Mouse (Mus musculus): Measurements from ENCODE around the gene Serpina16. TPM values are rescaled to one million over a fixed set of nuclear protein-coding genes. Genes with fewer than 3 reads are reported as not detected.
"Not testable (repeated sequence)": the region's sequence is repeated elsewhere in the genome, so short reads cannot be mapped to it uniquely, and the experiment has no call there.

Gene Serpina16
- polyA plus RNA-seq, 1 experiment from 2014 or later = not detected

DNA sequence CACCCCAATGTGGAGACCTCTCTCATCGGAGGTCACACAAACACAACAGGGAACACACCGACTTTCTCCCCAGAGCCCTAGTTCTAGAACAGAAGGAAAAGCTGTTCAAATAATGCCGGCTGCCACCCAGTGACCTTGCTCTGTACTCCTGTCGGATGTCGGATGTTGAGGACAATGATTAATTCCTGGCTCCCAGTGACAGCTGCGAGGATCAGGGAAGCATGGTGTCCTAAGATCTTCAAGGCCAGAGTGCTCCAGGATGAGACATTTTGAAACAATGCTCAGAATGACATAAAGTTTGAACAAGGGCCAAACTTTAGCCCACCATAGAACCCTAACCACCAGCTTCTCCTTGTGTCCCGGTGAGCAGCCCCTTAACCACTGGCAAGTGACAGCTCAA is 11.1 kb upstream of the Serpina16 start:
- H3K27ac ChIP-seq (ENCODE audit: low read depth, low read length) = no peak overlapping the region
- H3K4me2 ChIP-seq = no peak overlapping the region
- H3K9ac ChIP-seq (ENCODE audit: low read depth, low read length) = no peak overlapping the region
- H3K27me3 ChIP-seq (ENCODE audit: control insufficient read depth, insufficient read depth, low read length) = no peaks in the 10 kb centered on the region; the same call in 1 of the 2 replicates
- no peaks in the 10 kb centered on the region for H3K9me3 ChIP-seq (replicated peaks; ENCODE audit: control insufficient read depth, low read length)
- no peak for ATAC-seq (replicated peaks; ENCODE audit: insufficient number of reproducible peaks, low FRiP score, low TSS enrichment)
- H3K36me3 ChIP-seq (ENCODE audit: control insufficient read depth, insufficient read depth, low read length) = no peaks in the 10 kb centered on the region
- 0 out of 2 replicates have a peak, but pooled peaks cover 4% of the 10 kb centered on the region for H3K4me1 ChIP-seq (ENCODE audit: control insufficient read depth, insufficient read depth, low read length)
- WGBS (ENCODE audit: insufficient replicate concordance) = 52% methylated on average over 7 of the region's 7 CpGs
- H3K4me3 ChIP-seq (ENCODE audit: low read depth, low read length) = no peak overlapping the region

DNA sequence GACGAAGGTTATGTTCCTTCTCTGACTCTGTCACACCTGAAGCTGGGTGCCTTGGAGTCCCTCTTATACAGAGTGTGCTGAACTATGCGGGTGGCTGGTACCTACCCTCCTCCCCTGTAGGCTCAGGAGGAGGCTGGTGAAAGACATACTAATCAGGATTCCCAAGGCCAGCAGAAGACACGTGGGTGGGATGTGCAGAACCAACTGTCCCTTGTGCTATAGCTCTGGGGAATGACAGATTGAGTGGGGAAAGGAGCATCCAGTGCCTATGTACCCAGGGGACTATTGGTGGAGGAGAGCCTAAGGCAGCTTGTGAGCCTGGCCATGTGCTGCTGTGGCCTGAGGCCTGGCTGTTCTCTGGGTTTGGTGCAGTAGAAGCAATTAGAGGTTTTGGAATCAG is 10.1 kb upstream of the Serpina16 start:
- H3K4me2 ChIP-seq = no peak overlapping the region
- 61% methylated on average over 3 of the region's 3 CpGs for whole genome bisulfite sequencing (ENCODE audit: insufficient replicate concordance)
- no peak overlapping the region for H3K27ac ChIP-seq (ENCODE audit: low read depth, low read length)
- no peaks in the 10 kb centered on the region for H3K9me3 ChIP-seq (replicated peaks; ENCODE audit: control insufficient read depth, low read length)
- no peaks in the 10 kb centered on the region for H3K36me3 ChIP-seq (ENCODE audit: control insufficient read depth, insufficient read depth, low read length)
- H3K4me3 ChIP-seq (ENCODE audit: low read depth, low read length) = no peak overlapping the region
- 0 out of 2 replicates have a peak, but pooled peaks cover 4% of the 10 kb centered on the region for H3K4me1 ChIP-seq (ENCODE audit: control insufficient read depth, insufficient read depth, low read length)
- H3K27me3 ChIP-seq (ENCODE audit: control insufficient read depth, insufficient read depth, low read length) = no peaks in the 10 kb centered on the region; the same call in 1 of the 2 replicates
- ATAC-seq (replicated peaks; ENCODE audit: insufficient number of reproducible peaks, low FRiP score, low TSS enrichment) = no peak
- H3K9ac ChIP-seq (ENCODE audit: low read depth, low read length) = no peak overlapping the region

DNA sequence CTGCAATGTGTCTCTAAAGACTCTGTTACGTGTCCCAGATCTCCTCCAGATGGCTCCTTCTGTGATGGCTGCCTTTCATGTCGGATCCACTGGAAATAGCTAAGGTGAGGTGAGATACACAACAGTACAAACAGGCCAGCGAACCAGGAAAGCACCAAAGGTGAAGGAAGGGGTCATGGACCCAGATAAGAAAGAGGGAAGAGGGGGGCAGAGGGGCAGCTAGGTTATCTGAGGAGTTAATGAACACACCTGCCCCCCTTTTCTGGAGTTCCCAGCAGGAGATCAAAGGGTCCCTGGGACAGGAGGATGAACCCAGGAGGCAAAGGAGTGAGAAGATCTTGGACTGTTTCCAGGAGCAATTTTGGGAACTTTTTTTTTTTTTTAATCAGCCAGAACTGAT is 9.4 kb upstream of the Serpina16 start:
- H3K4me3 ChIP-seq (ENCODE audit: low read depth, low read length) = no peak overlapping the region
- WGBS (ENCODE audit: insufficient replicate concordance) = 45% methylated on average over 3 of the region's 3 CpGs
- H3K9me3 ChIP-seq (replicated peaks; ENCODE audit: control insufficient read depth, low read length) = no peaks in the 10 kb centered on the region
- H3K27me3 ChIP-seq (ENCODE audit: control insufficient read depth, insufficient read depth, low read length) = no peaks in the 10 kb centered on the region; the same call in 1 of the 2 replicates
- H3K4me1 ChIP-seq (ENCODE audit: control insufficient read depth, insufficient read depth, low read length) = 0 out of 2 replicates have a peak, but pooled peaks cover 4% of the 10 kb centered on the region
- H3K36me3 ChIP-seq (ENCODE audit: control insufficient read depth, insufficient read depth, low read length) = no peaks in the 10 kb centered on the region
- no peak for ATAC-seq (replicated peaks; ENCODE audit: insufficient number of reproducible peaks, low FRiP score, low TSS enrichment)
- no peak overlapping the region for H3K4me2 ChIP-seq
- no peak overlapping the region for H3K9ac ChIP-seq (ENCODE audit: low read depth, low read length)
- no peak overlapping the region for H3K27ac ChIP-seq (ENCODE audit: low read depth, low read length)

DNA sequence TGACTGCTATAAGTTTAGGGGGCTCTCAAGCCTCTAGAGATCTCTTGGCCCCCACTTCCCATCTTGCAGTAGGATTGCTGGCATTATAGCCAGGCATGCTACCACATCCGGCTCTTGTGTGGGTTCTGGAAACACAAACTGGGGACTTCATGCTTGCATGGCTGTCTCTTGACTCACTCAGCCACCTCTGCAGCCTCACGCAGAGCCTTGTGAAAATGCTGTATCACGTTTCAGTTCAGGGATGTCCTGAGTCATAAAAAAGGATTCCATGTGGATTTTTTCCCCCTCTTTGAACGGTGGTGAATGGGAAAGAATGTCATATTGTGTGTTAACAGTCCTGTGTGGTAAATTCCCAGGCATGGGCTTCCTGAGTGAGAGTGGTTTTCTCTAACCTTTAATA is 7.8 kb upstream of the Serpina16 start:
- Histone ChIP-seq H3K9me3 (replicated peaks; ENCODE audit: control insufficient read depth, low read length) (no peaks in the 10 kb centered on the region), H3K9ac (ENCODE audit: low read depth, low read length) (no peak overlapping the region), H3K4me2 (no peak overlapping the region), H3K27ac (ENCODE audit: low read depth, low read length) (no peak overlapping the region), H3K27me3 (ENCODE audit: control insufficient read depth, insufficient read depth, low read length) (no peaks in the 10 kb centered on the region; the same call in 1 of the 2 replicates), H3K4me1 (ENCODE audit: control insufficient read depth, insufficient read depth, low read length) (0 out of 2 replicates have a peak, but pooled peaks cover 4% of the 10 kb centered on the region), H3K36me3 (ENCODE audit: control insufficient read depth, insufficient read depth, low read length) (no peaks in the 10 kb centered on the region), H3K4me3 (ENCODE audit: low read depth, low read length) (no peak overlapping the region)
- 51% methylated on average over 4 of the region's 4 CpGs for whole genome bisulfite sequencing (ENCODE audit: insufficient replicate concordance)
- no peak for ATAC-seq (replicated peaks; ENCODE audit: insufficient number of reproducible peaks, low FRiP score, low TSS enrichment)

DNA sequence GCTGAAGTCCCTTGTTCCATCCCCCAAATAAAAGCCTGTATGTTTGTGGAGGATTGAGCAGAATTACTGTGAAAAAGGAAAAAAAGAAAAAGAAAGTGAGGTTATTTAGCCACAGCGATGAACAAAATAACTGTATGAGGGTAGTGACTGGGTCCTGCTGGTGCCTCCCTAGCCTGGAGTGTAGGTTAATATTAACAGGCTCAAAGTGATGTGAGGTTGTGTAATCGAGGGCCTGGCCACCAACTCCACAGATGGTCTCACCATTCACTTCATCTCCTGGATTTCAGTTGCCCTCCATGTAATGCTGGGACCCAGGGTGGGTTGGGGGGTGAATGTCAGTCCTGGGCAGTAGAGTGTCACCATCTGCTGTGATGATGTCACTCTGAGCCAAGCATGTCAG is 5.8 kb upstream of the Serpina16 start:
- H3K9me3 ChIP-seq (replicated peaks; ENCODE audit: control insufficient read depth, low read length) = no peaks in the 10 kb centered on the region
- no peak for ATAC-seq (replicated peaks; ENCODE audit: insufficient number of reproducible peaks, low FRiP score, low TSS enrichment)
- H3K27ac ChIP-seq (ENCODE audit: low read depth, low read length) = no peak overlapping the region
- no peak overlapping the region for H3K4me3 ChIP-seq (ENCODE audit: low read depth, low read length)
- no peaks in the 10 kb centered on the region for H3K4me1 ChIP-seq (ENCODE audit: control insufficient read depth, insufficient read depth, low read length)
- H3K4me2 ChIP-seq = no peak overlapping the region
- H3K27me3 ChIP-seq (ENCODE audit: control insufficient read depth, insufficient read depth, low read length) = no peaks in the 10 kb centered on the region; the same call in 1 of the 2 replicates
- WGBS (ENCODE audit: insufficient replicate concordance) = 69% methylated on average over 2 of the region's 2 CpGs
- H3K9ac ChIP-seq (ENCODE audit: low read depth, low read length) = no peak overlapping the region
- no peaks in the 10 kb centered on the region for H3K36me3 ChIP-seq (ENCODE audit: control insufficient read depth, insufficient read depth, low read length)

DNA sequence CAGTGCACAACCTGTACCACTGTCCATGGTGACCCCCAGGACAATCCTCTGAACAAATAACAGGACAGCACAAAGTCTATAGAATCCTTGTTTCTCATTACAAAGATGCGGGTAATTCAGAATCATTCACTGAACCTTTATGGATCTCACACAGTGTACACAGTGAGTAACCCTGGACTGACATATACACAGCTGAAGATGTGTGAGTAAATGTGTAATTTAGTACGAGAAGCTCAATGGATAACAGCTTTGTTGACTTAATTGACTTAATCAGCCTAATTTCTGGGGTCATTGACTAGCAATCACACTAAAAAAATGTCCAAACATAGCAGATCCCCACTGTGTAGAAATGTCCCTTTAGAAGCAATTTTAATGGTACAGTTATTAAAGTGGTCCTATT is 5.2 kb upstream of the Serpina16 start:
- ATAC-seq (replicated peaks; ENCODE audit: insufficient number of reproducible peaks, low FRiP score, low TSS enrichment) = no peak
- H3K4me3 ChIP-seq (ENCODE audit: low read depth, low read length) = no peak overlapping the region
- WGBS (ENCODE audit: insufficient replicate concordance) = 82% methylated on average over 2 of the region's 2 CpGs
- H3K4me1 ChIP-seq (ENCODE audit: control insufficient read depth, insufficient read depth, low read length) = no peaks in the 10 kb centered on the region
- no peaks in the 10 kb centered on the region for H3K9me3 ChIP-seq (replicated peaks; ENCODE audit: control insufficient read depth, low read length)
- H3K9ac ChIP-seq (ENCODE audit: low read depth, low read length) = no peak overlapping the region
- no peak overlapping the region for H3K4me2 ChIP-seq
- H3K36me3 ChIP-seq (ENCODE audit: control insufficient read depth, insufficient read depth, low read length) = no peaks in the 10 kb centered on the region
- H3K27me3 ChIP-seq (ENCODE audit: control insufficient read depth, insufficient read depth, low read length) = no peaks in the 10 kb centered on the region; the same call in 1 of the 2 replicates
- no peak overlapping the region for H3K27ac ChIP-seq (ENCODE audit: low read depth, low read length)

DNA sequence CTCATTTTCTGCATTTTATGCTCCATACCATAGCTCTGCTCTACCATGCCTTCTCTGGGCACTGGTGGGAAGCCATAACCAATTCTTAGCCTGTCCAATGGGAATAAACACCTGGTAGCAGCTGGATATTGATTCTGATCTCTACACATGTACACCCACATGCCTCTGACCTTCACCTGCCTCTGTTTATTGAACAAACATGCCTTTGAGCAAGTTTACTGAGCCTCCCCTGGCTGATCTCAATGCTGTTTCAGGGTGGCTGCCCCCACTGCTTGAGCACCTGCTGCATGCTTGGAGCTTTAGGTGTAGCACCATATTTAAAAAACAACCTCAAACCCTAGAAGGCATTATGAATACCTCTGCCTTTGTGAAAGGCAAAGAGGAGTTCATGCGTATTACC is 3.9 kb upstream of the Serpina16 start:
- not testable (repeated sequence) for H3K9me3 ChIP-seq (replicated peaks; ENCODE audit: control insufficient read depth, low read length); H3K4me3 ChIP-seq (ENCODE audit: low read depth, low read length); H3K4me1 ChIP-seq (ENCODE audit: control insufficient read depth, insufficient read depth, low read length); H3K27ac ChIP-seq (ENCODE audit: low read depth, low read length); H3K9ac ChIP-seq (ENCODE audit: low read depth, low read length); H3K27me3 ChIP-seq (ENCODE audit: control insufficient read depth, insufficient read depth, low read length); H3K4me2 ChIP-seq; H3K36me3 ChIP-seq (ENCODE audit: control insufficient read depth, insufficient read depth, low read length); ATAC-seq (replicated peaks; ENCODE audit: insufficient number of reproducible peaks, low FRiP score, low TSS enrichment)
- WGBS (ENCODE audit: insufficient replicate concordance) = 88% methylated on average over 1 of the region's 1 CpGs

DNA sequence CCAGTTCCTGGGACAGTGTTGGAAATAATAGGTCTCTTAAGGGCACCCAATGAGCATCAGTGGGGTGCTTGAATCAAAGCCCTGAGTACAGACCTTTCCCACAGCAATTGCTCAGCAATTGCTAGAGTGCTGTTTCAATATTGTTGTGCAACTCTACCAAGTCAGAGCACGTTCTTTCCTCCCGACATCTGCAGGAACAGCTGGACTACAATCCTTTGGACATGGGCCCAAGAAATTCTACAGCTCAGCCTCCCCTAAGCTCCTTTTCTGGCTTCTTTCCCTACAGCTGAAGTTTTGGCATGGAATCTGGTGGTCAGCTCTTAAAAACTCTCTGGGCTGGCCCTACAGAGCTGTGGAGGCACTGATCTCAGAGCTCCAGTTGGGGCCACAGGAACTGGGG is 2.8 kb downstream of the Serpina16 start:
- H3K27ac ChIP-seq (ENCODE audit: low read depth, low read length) = no peak overlapping the region
- WGBS (ENCODE audit: insufficient replicate concordance) = 94% methylated on average over 2 of the region's 2 CpGs
- H3K9me3 ChIP-seq (replicated peaks; ENCODE audit: control insufficient read depth, low read length) = no peaks in the 10 kb centered on the region
- H3K27me3 ChIP-seq (ENCODE audit: control insufficient read depth, insufficient read depth, low read length) = no peaks in the 10 kb centered on the region
- H3K4me2 ChIP-seq = no peak overlapping the region
- no peak for ATAC-seq (replicated peaks; ENCODE audit: insufficient number of reproducible peaks, low FRiP score, low TSS enrichment)
- H3K4me3 ChIP-seq (ENCODE audit: low read depth, low read length) = no peak overlapping the region
- H3K36me3 ChIP-seq (ENCODE audit: control insufficient read depth, insufficient read depth, low read length) = no peaks in the 10 kb centered on the region
- no peaks in the 10 kb centered on the region; the same call in 1 of the 2 replicates for H3K4me1 ChIP-seq (ENCODE audit: control insufficient read depth, insufficient read depth, low read length)
- no peak overlapping the region for H3K9ac ChIP-seq (ENCODE audit: low read depth, low read length)

DNA sequence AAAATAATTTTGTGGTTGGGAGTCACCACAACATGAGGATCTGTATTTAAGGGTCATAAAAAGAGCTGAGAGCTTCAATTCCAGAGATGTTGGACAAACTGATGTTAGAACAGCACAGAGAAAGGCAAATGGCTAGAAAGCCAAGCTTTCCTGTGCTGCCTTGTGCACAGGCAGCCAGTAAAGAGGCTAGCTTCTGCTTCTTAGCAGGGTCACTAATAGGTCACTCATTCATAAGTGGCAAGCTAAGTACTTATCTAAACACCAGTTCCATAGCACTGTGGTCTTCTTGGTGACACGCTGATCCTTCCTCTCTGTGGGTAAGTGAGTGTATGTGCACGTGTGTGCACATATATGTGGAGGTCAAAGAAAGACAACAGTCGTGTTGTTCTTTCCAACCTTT is 4.5 kb downstream of the Serpina16 start:
- Histone ChIP-seq H3K36me3 (ENCODE audit: control insufficient read depth, insufficient read depth, low read length) (no peaks in the 10 kb centered on the region), H3K27ac (ENCODE audit: low read depth, low read length) (no peak overlapping the region), H3K9ac (ENCODE audit: low read depth, low read length) (no peak overlapping the region), H3K4me2 (no peak overlapping the region), H3K4me3 (ENCODE audit: low read depth, low read length) (no peak overlapping the region), H3K27me3 (ENCODE audit: control insufficient read depth, insufficient read depth, low read length) (no peaks in the 10 kb centered on the region), H3K9me3 (replicated peaks; ENCODE audit: control insufficient read depth, low read length) (no peaks in the 10 kb centered on the region), H3K4me1 (ENCODE audit: control insufficient read depth, insufficient read depth, low read length) (no peaks in the 10 kb centered on the region; the same call in 1 of the 2 replicates)
- no peak for ATAC-seq (replicated peaks; ENCODE audit: insufficient number of reproducible peaks, low FRiP score, low TSS enrichment)
- 71% methylated on average over 3 of the region's 3 CpGs for WGBS (ENCODE audit: insufficient replicate concordance)
